Mouse (Mus musculus) stomach, postnatal 0 days (tissue): Measurements from ENCODE around the gene Snx11. TPM values are rescaled to one million over a fixed set of nuclear protein-coding genes. Genes with fewer than 3 reads are reported as not detected.
A peak's percentile ranks its signal among the peaks of the same experiment; 100 is the strongest.
"Not testable (repeated sequence)": the region's sequence is repeated elsewhere in the genome, so short reads cannot be mapped to it uniquely, and the experiment has no call there.

Source experiments
- ATAC-seq: fragments of 200-750 bp; cut with Nextera tagmentation; 2 replicates; pipeline ENCODE4 v1.8.0; 2017; ENCODE audit not compliant: low FRiP score, low TSS enrichment
- DNase-seq: peaks from one replicate; pipeline ENCODE4 v3.0.0-alpha.2; 2016; ENCODE audit warnings: low spot score
- H3K27ac ChIP-seq: fragments of 300-500 bp; sonication (generic); replicated peaks from 2 replicates; pipeline ENCODE4 v1.5.1; 2014; ENCODE audit warnings: mild to moderate bottlenecking, control low read depth
- H3K27me3 ChIP-seq: fragments of 300-500 bp; sonication (generic); 2 replicates; pipeline ENCODE4 v1.6.1; 2014; ENCODE audit warnings: low read length; ENCODE audit not compliant: control insufficient read depth, insufficient read depth
- H3K36me3 ChIP-seq: fragments of 300-500 bp; sonication (generic); 2 replicates; pipeline ENCODE4 v1.6.1; 2014; ENCODE audit warnings: low read length, mixed read lengths; ENCODE audit not compliant: control insufficient read depth, insufficient read depth
- H3K4me1 ChIP-seq: fragments of 300-500 bp; sonication (generic); replicated peaks from 2 replicates; pipeline ENCODE4 v1.6.1; 2014; ENCODE audit warnings: antibody characterized with exemption; ENCODE audit not compliant: control insufficient read depth, insufficient read depth
- H3K4me2 ChIP-seq: fragments of 300-500 bp; sonication (generic); replicated peaks from 2 replicates; pipeline ENCODE4 v1.6.1; 2014; ENCODE audit warnings: low read depth, mild to moderate bottlenecking, control low read depth, moderate library complexity
- H3K4me3 ChIP-seq: fragments of 300-500 bp; sonication (generic); 2 replicates; pipeline ENCODE4 v1.5.1; 2014; ENCODE audit warnings: low read depth, low read length, control low read depth
- H3K9ac ChIP-seq: fragments of 300-500 bp; sonication (generic); 2 replicates; pipeline ENCODE4 v1.6.1; 2014; ENCODE audit warnings: mild to moderate bottlenecking, low read length, control low read depth, mixed read lengths
- H3K9me3 ChIP-seq: fragments of 300-500 bp; sonication (generic); 2 replicates; pipeline ENCODE4 v1.6.1; 2016; ENCODE audit warnings: low read length; ENCODE audit not compliant: control insufficient read depth
- CTCF ChIP-seq: IDR thresholded peaks from 2 replicates; pipeline ENCODE4 v1.5.1; 2016; ENCODE audit warnings: antibody characterized with exemption, low read depth, mild to moderate bottlenecking, moderate library complexity
- EP300 ChIP-seq: optimal IDR thresholded peaks from 2 replicates; pipeline ENCODE3; 2016; ENCODE audit warnings: antibody characterized with exemption
- WGBS: fragments of 180-500 bp; shearing (Covaris S2); extraction: QIAGEN DNeasy Blood & Tissue Kit; methylation state at CpG from one replicate; pipeline ENCODE4 v1.1.7; 2014; 5-methylcytosine and 5-hydroxymethylcytosine counted together
- polyA plus RNA-seq: library from polyadenylated mRNA; unstranded; fragments of >200 nt; fragmentation: Nextera tagmentation; extraction: Ambion mirVana; gene quantifications from 2 replicates; pipeline ENCODE4 v1.2.1, GENCODE M21; 2015

The Snx11 gene
- polyA plus RNA-seq, 1 experiment from 2014 or later, result 17.6 TPM

GRCm38 (mm10) chr11:96814443-96814842 lies 37.1 kb upstream of the Snx11 start:
- ATAC-seq, result no peak
- 78% methylated on average over 2 of the region's 2 CpGs for WGBS
- peaks cover 22% of the 10 kb centered on the region for H3K36me3 ChIP-seq

GRCm38 (mm10) chr11:96813920-96814319 lies 36.6 kb upstream of the Snx11 start:
- WGBS, result 88% methylated on average over 5 of the region's 5 CpGs
- Histone ChIP-seq H3K27ac (no peak overlapping the region), H3K27me3 (no peaks in the 10 kb centered on the region), H3K36me3 (peaks cover 19% of the 10 kb centered on the region), H3K9ac (no peak overlapping the region), H3K4me3 (no peak overlapping the region), H3K9me3 (no peaks in the 10 kb centered on the region), H3K4me2 (no peak overlapping the region), H3K4me1 (no peaks in the 10 kb centered on the region)
- DNase-seq (no peak), ATAC-seq (no peak)
- TF ChIP-seq CTCF, result no peak
- TF ChIP-seq EP300, result no peak

More at GRCm38 (mm10) chr11:96814443-96814842, 37.1 kb upstream of the Snx11 start:
- Histone ChIP-seq H3K9ac (no peak overlapping the region), H3K27me3 (no peaks in the 10 kb centered on the region), H3K4me2 (no peak overlapping the region), H3K4me3 (no peak overlapping the region), H3K4me1 (no peaks in the 10 kb centered on the region), H3K27ac (no peak overlapping the region), H3K9me3 (no peaks in the 10 kb centered on the region)
- TF ChIP-seq EP300, result no peak
- no peak for DNase-seq

GRCm38 (mm10) chr11:96813455-96813854 lies 36.1 kb upstream of the Snx11 start:
- Histone ChIP-seq H3K9me3 (no peaks in the 10 kb centered on the region), H3K4me1 (no peaks in the 10 kb centered on the region), H3K27me3 (no peaks in the 10 kb centered on the region), H3K4me2 (no peak overlapping the region), H3K27ac (no peak overlapping the region), H3K36me3 (peaks cover 18% of the 10 kb centered on the region; the same call in 1 of the 2 replicates), H3K4me3 (no peak overlapping the region), H3K9ac (no peak overlapping the region)
- WGBS, result 80% methylated on average over 4 of the region's 4 CpGs
- DNase-seq (no peak), ATAC-seq (no peak)
- TF ChIP-seq CTCF, result no peak

- not testable (repeated sequence) for H3K4me1 ChIP-seq, H3K4me2 ChIP-seq, ATAC-seq, H3K4me3 ChIP-seq, DNase-seq, H3K9me3 ChIP-seq, H3K27ac ChIP-seq, H3K27me3 ChIP-seq, H3K9ac ChIP-seq
- H3K36me3 ChIP-seq, result peaks cover 18% of the 10 kb centered on the region
- WGBS, result 89% methylated on average over 1 of the region's 1 CpGs
Measured at GRCm38 (mm10) chr11:96811188-96811587, 33.8 kb upstream of the Snx11 start.

- no peak overlapping the region for H3K4me2 ChIP-seq
- H3K4me1 ChIP-seq, result no peaks in the 10 kb centered on the region
- TF ChIP-seq CTCF, result no peak
- no peak for TF ChIP-seq EP300
- no peak overlapping the region for H3K9ac ChIP-seq
- no peaks in the 10 kb centered on the region for H3K9me3 ChIP-seq
- no peak overlapping the region for H3K4me3 ChIP-seq
- peaks cover 17% of the 10 kb centered on the region for H3K36me3 ChIP-seq
- ATAC-seq, result no peak
- no peaks in the 10 kb centered on the region for H3K27me3 ChIP-seq
- 85% methylated on average over 6 of the region's 6 CpGs for WGBS
- no peak overlapping the region for H3K27ac ChIP-seq
- DNase-seq, result no peak
Measured at GRCm38 (mm10) chr11:96809562-96810235, 32.3 kb upstream of the Snx11 start.

- no peak overlapping the region for H3K9ac ChIP-seq
- H3K27me3 ChIP-seq, result no peaks in the 10 kb centered on the region
- H3K4me2 ChIP-seq, result no peak overlapping the region
- H3K4me3 ChIP-seq, result no peak overlapping the region
- H3K9me3 ChIP-seq, result no peaks in the 10 kb centered on the region
- H3K4me1 ChIP-seq, result no peaks in the 10 kb centered on the region
- 43% methylated on average over 1 of the region's 1 CpGs for WGBS
- DNase-seq (no peak), ATAC-seq (no peak)
- peaks cover 21% of the 10 kb centered on the region for H3K36me3 ChIP-seq
- no peak overlapping the region for H3K27ac ChIP-seq
- TF ChIP-seq CTCF (peak; percentile 43), EP300 (no peak)
Measured at GRCm38 (mm10) chr11:96808066-96808465, 30.7 kb upstream of the Snx11 start.
